Mouse (Mus musculus) brain, adult 2 months (tissue): ENCODE results near the gene Ptov1.

Experiments
- DNase-seq: peaks from one replicate; pipeline ENCODE4 v3.0.0; 2011; ENCODE audit warnings: low read depth, low spot score

Gene Ptov1

GRCm38 (mm10) chr7:44857905-44858304, 11.7 kb downstream of the Ptov1 start:
- peak; percentile 54 for DNase-seq

- DNase-seq = peak; percentile 97
Observed at GRCm38 (mm10) chr7:44857042-44857552, 12.5 kb downstream of the Ptov1 start, which contains the start of gene Pnkp. Pnkp (plus strand) TSS chr7:44857139.

GRCm38 (mm10) chr7:44856265-44856916, 13.2 kb downstream of the Ptov1 start:
- no peak for DNase-seq

- DNase-seq = no peak
Observed at GRCm38 (mm10) chr7:44855036-44855435, 14.6 kb downstream of the Ptov1 start.

- DNase-seq = peak; percentile 79
Observed at GRCm38 (mm10) chr7:44854356-44855031, 15.1 kb downstream of the Ptov1 start.

GRCm38 (mm10) chr7:44853596-44854355, 15.8 kb downstream of the Ptov1 start:
- no peak for DNase-seq

- no peak for DNase-seq
Observed at GRCm38 (mm10) chr7:44853065-44853464, 16.5 kb downstream of the Ptov1 start.

GRCm38 (mm10) chr7:44852259-44853027, 17.1 kb downstream of the Ptov1 start:
- DNase-seq = no peak

GRCm38 (mm10) chr7:44851625-44852234, 17.9 kb downstream of the Ptov1 start:
- no peak for DNase-seq

- peak; percentile 46 for DNase-seq
Observed at GRCm38 (mm10) chr7:44850789-44851624, 18.6 kb downstream of the Ptov1 start.

- DNase-seq = peak; percentile 83
Observed at GRCm38 (mm10) chr7:44850146-44850545, 19.4 kb downstream of the Ptov1 start.

GRCm38 (mm10) chr7:44849416-44850111, 20.0 kb downstream of the Ptov1 start:
- peak; percentile 98 for DNase-seq

- peak; percentile 100 for DNase-seq
Observed at GRCm38 (mm10) chr7:44848561-44849415, 20.8 kb downstream of the Ptov1 start, which contains the start of the genes Akt1s1 and Tbc1d17. Akt1s1 (plus strand) TSS chr7:44848991. Tbc1d17 (minus strand) TSS chr7:44849079.

GRCm38 (mm10) chr7:44847772-44848171, 21.8 kb downstream of the Ptov1 start:
- no peak for DNase-seq

GRCm38 (mm10) chr7:44846804-44847203, 22.8 kb downstream of the Ptov1 start:
- no peak for DNase-seq

GRCm38 (mm10) chr7:44845006-44845405, 24.6 kb downstream of the Ptov1 start:
- DNase-seq = no peak

- no peak for DNase-seq
Observed at GRCm38 (mm10) chr7:44841825-44842463, 27.6 kb downstream of the Ptov1 start.

- DNase-seq = no peak
Observed at GRCm38 (mm10) chr7:44840426-44840825, 29.2 kb downstream of the Ptov1 start.
